Mouse (Mus musculus) thymus, adult 18-20 months (tissue): ENCODE measurements around the gene Acsf3.

Experiments
- DNase-seq, 2 experiments: peaks; one replicate each; pipeline ENCODE4 v3.0.0; 2022; ENCODE audit warnings: mixed read lengths in 2 of 2

Gene Acsf3

GRCm38 (mm10) chr8:122775285-122776155 lies at the start of gene Acsf3:
TSS of gene Acsf3 (plus strand) at chr8:122775486.
- peak; percentile 27 to 47 for DNase-seq

- no peak for DNase-seq
Measured at GRCm38 (mm10) chr8:122726789-122727188, 48.5 kb upstream of the Acsf3 start.

- no peak for DNase-seq
Measured at GRCm38 (mm10) chr8:122727412-122727811, 47.9 kb upstream of the Acsf3 start.

- no peak for DNase-seq
Measured at GRCm38 (mm10) chr8:122728630-122729029, 46.7 kb upstream of the Acsf3 start.

- no peak for DNase-seq
Measured at GRCm38 (mm10) chr8:122735110-122735509, 40.2 kb upstream of the Acsf3 start.

- no peak for DNase-seq
Measured at GRCm38 (mm10) chr8:122735542-122736473, 39.5 kb upstream of the Acsf3 start.

- DNase-seq: no peak
Measured at GRCm38 (mm10) chr8:122736623-122737022, 38.7 kb upstream of the Acsf3 start.

- no peak for DNase-seq
Measured at GRCm38 (mm10) chr8:122737071-122737470, 38.2 kb upstream of the Acsf3 start.

- no peak for DNase-seq
Measured at GRCm38 (mm10) chr8:122737886-122738285, 37.4 kb upstream of the Acsf3 start.

- peak; percentile 75 to 82 for DNase-seq
Measured at GRCm38 (mm10) chr8:122739102-122739725, 36.1 kb upstream of the Acsf3 start.

GRCm38 (mm10) chr8:122742471-122742870 lies 32.8 kb upstream of the Acsf3 start:
- DNase-seq: no peak

- no peak for DNase-seq
Measured at GRCm38 (mm10) chr8:122745022-122745749, 30.1 kb upstream of the Acsf3 start.

GRCm38 (mm10) chr8:122745750-122746275 lies 29.5 kb upstream of the Acsf3 start:
- DNase-seq: no peak

- DNase-seq: no peak
Measured at GRCm38 (mm10) chr8:122746439-122746838, 28.8 kb upstream of the Acsf3 start.

- no peak for DNase-seq
Measured at GRCm38 (mm10) chr8:122747825-122748224, 27.5 kb upstream of the Acsf3 start.

- no peak for DNase-seq
Measured at GRCm38 (mm10) chr8:122749333-122749958, 25.8 kb upstream of the Acsf3 start.

- DNase-seq: no peak
Measured at GRCm38 (mm10) chr8:122751342-122751741, 23.9 kb upstream of the Acsf3 start.

- no peak for DNase-seq
Measured at GRCm38 (mm10) chr8:122752111-122752721, 23.1 kb upstream of the Acsf3 start.

- no peak for DNase-seq
Measured at GRCm38 (mm10) chr8:122758597-122758996, 16.7 kb upstream of the Acsf3 start.

GRCm38 (mm10) chr8:122760116-122760515 lies 15.2 kb upstream of the Acsf3 start:
- no peak for DNase-seq

- DNase-seq: no peak
Measured at GRCm38 (mm10) chr8:122761109-122761508, 14.2 kb upstream of the Acsf3 start.
